Comparison of ENCODE assay signal across 8 mouse cellular contexts in genomic region chr9:96536895-96537614, GRCm38 (mm10). TPM values are rescaled to one million over a fixed set of nuclear protein-coding genes. Genes with fewer than 3 reads are reported as not detected.
DNase-seq lines count a peak whose midpoint lies in the region; ATAC-seq and TF ChIP-seq lines count a peak whose summit lies in the region.

No protein-coding gene starts in this region.

- no peaks in the 10 kb centered on the region for H3K79me3 ChIP-seq in C2C12 (ENCODE audit: low read depth)

- H3K9ac ChIP-seq in ES-Bruce4 (ENCODE audit: low read depth, poor library complexity, severe bottlenecking), result peak overlapping the region; percentile 63
- H3K9ac ChIP-seq in intestine, embryonic 14.5 days (ENCODE audit: low read length), result peak overlapping the region; percentile 69
- peak overlapping the region; percentile 55; the same call in 1 of the 2 replicates for H3K9ac ChIP-seq in liver, embryonic 15.5 days

- intact Hi-C loops in gastrocnemius, postnatal 36 days (cut with DNase I), result no loop called here

- H3K79me2 ChIP-seq in C2C12 (ENCODE audit: control insufficient read depth, insufficient read depth), result no peaks in the 10 kb centered on the region

- ATAC-seq in intestine, embryonic 14.5 days (replicated peaks; ENCODE audit: low FRiP score, low TSS enrichment, low read depth), result peak; percentile 76
- ATAC-seq in liver, embryonic 15.5 days (ENCODE audit: insufficient read depth), result peak; percentile 80

- peak overlapping the region; percentile 38 for H3ac ChIP-seq in C2C12 (ENCODE audit: control insufficient read depth, insufficient read length, low read depth)

- TF ChIP-seq EP300 in ES-Bruce4 (IDR thresholded peaks at IDR 0.05; ENCODE audit: insufficient read depth, low read depth, low read length), result no peak

- H3K4me1 ChIP-seq in ES-Bruce4 (ENCODE audit: control insufficient read depth, insufficient read depth, low read length), result no peaks in the 10 kb centered on the region
- 0 out of 2 replicates have a peak, but pooled peaks cover 9% of the 10 kb centered on the region for H3K4me1 ChIP-seq in intestine, embryonic 14.5 days (replicated peaks; ENCODE audit: control insufficient read depth, insufficient read depth, low read length)
- peaks cover 20% of the 10 kb centered on the region for H3K4me1 ChIP-seq in liver, embryonic 15.5 days (replicated peaks)

- H3K27me3 ChIP-seq in C2C12 (ENCODE audit: control insufficient read depth, insufficient read depth, insufficient read length), result no peaks in the 10 kb centered on the region
- no peaks in the 10 kb centered on the region for H3K27me3 ChIP-seq in ES-Bruce4 (ENCODE audit: control insufficient read depth, insufficient read depth, low read length, poor library complexity, severe bottlenecking)
- no peaks in the 10 kb centered on the region for H3K27me3 ChIP-seq in intestine, embryonic 14.5 days (replicated peaks; ENCODE audit: control insufficient read depth, insufficient read depth, low read length)
- no peaks in the 10 kb centered on the region for H3K27me3 ChIP-seq in liver, embryonic 15.5 days

- H3K4me3 ChIP-seq in C2C12 (ENCODE audit: insufficient read depth, poor library complexity, severe bottlenecking) (no peak overlapping the region), ES-Bruce4 (ENCODE audit: low read depth, low read length) (peak overlapping the region; percentile 57)
- H3K4me3 ChIP-seq in intestine, embryonic 14.5 days (ENCODE audit: low read depth, low read length), result peak overlapping the region; percentile 43
- H3K4me3 ChIP-seq in liver, embryonic 15.5 days (replicated peaks), result peak overlapping the region; percentile 59

- TF ChIP-seq POLR2A in ES-Bruce4 (IDR thresholded peaks at IDR 0.05; ENCODE audit: insufficient read depth, low read length), result peak; percentile 66

- H3K4me2 ChIP-seq in intestine, embryonic 14.5 days (ENCODE audit: low read length), result peak overlapping the region; percentile 72
- H3K4me2 ChIP-seq in liver, embryonic 15.5 days, result peak overlapping the region; percentile 72

- TF ChIP-seq CTCF in C2C12 (IDR thresholded peaks at IDR 0.05; ENCODE audit: control insufficient read depth, insufficient read depth, insufficient read length) (no peak), ES-Bruce4 (IDR thresholded peaks at IDR 0.05; ENCODE audit: low read depth, low read length) (no peak)

- H3K36me3 ChIP-seq in C2C12 (ENCODE audit: control insufficient read depth, insufficient read depth) (peaks cover 10% of the 10 kb centered on the region), ES-Bruce4 (ENCODE audit: control insufficient read depth, insufficient read depth, low read length, poor library complexity, severe bottlenecking) (no peaks in the 10 kb centered on the region)
- H3K36me3 ChIP-seq in intestine, embryonic 14.5 days (ENCODE audit: control insufficient read depth, insufficient read depth, low read length), result peaks cover 12% of the 10 kb centered on the region
- 0 out of 2 replicates have a peak, but pooled peaks cover 8% of the 10 kb centered on the region for H3K36me3 ChIP-seq in liver, embryonic 15.5 days (replicated peaks)

- H3K27ac ChIP-seq in ES-Bruce4 (ENCODE audit: insufficient read depth, low read length), result peak overlapping the region; percentile 60
- peak overlapping the region; percentile 77; the same call in 1 of the 2 replicates for H3K27ac ChIP-seq in intestine, embryonic 14.5 days (ENCODE audit: low read depth)
- 0 out of 2 replicates have a peak overlapping the region, but pooled peaks have one; percentile 41 for H3K27ac ChIP-seq in liver, embryonic 15.5 days (replicated peaks)

- WGBS in intestine, embryonic 14.5 days, result 26% methylated on average over 37 of the region's 37 CpGs
- 31% methylated on average over 37 of the region's 37 CpGs for WGBS in liver, embryonic 15.5 days (ENCODE audit: insufficient replicate concordance)

- H3K9me3 ChIP-seq in ES-Bruce4 (replicated peaks; ENCODE audit: control insufficient read depth, insufficient read depth, low read length, poor library complexity, severe bottlenecking), result no peaks in the 10 kb centered on the region
- H3K9me3 ChIP-seq in intestine, embryonic 14.5 days (ENCODE audit: control insufficient read depth, low read length), result no peaks in the 10 kb centered on the region
- H3K9me3 ChIP-seq in liver, embryonic 15.5 days (replicated peaks), result no peaks in the 10 kb centered on the region

- peak; percentile 49 to 64 for DNase-seq in cerebellum, postnatal 25 days
- DNase-seq in gastrocnemius, postnatal 36 days, result peak; percentile 29 to 37
- peak; percentile 84 for DNase-seq in intestine, embryonic 14.5 days (ENCODE audit: low spot score)
- DNase-seq in neural tube, embryonic 10.5 days (ENCODE audit: extremely low spot score, low spot score), result peak; percentile 69
- DNase-seq in adipocyte (ENCODE audit: low spot score), result no peak

TF ChIP-seq in C2C12, 6 proteins besides CTCF, POLR2A, EP300 and RAD21:
- TF ChIP-seq CEBPB (IDR thresholded peaks at IDR 0.05; ENCODE audit: low read depth) (no peak), FOSL1 (IDR thresholded peaks at IDR 0.05; ENCODE audit: insufficient read depth, low read length, poor library complexity, severe bottlenecking) (no peak), MAX (IDR thresholded peaks at IDR 0.05) (no peak), USF1 (IDR thresholded peaks at IDR 0.05; ENCODE audit: low read depth) (no peak), MYOG (IDR thresholded peaks at IDR 0.05; ENCODE audit: control insufficient read depth, extremely low read depth, insufficient read length) (no peak), MYOD1 (IDR thresholded peaks at IDR 0.05; ENCODE audit: control insufficient read depth, insufficient read length, low read depth) (no peak)

RNA-seq across cellular contexts. Expression of gene Gm28729, which starts 12.0 kb away (rescaled TPM):
- not detected for polyA plus RNA-seq in C2C12 (2012; fragmentation: generic; extraction: Trizol)
- not detected in 2 replicates for polyA plus RNA-seq in ES-Bruce4 (2011; ENCODE audit: insufficient read depth, insufficient read length, low read depth, missing spikeins)
- under 1 TPM in 1 of 2 experiments, not detected in 1; 0.26 TPM for total RNA-seq in gastrocnemius, postnatal 36 days (2021)
- not detected in 2 replicates for polyA plus RNA-seq in intestine, embryonic 14.5 days (2014; fragmentation: Nextera tagmentation; extraction: Ambion mirVana)
- polyA plus RNA-seq in liver, embryonic 15.5 days (2015; fragmentation: Nextera tagmentation; extraction: Ambion mirVana), result 0.06 and 0.09 TPM in 2 replicates

RNA-seq across cellular contexts. Expression of gene Rnf7, which starts 58.6 kb away (rescaled TPM):
- polyA plus RNA-seq in C2C12 (2012; fragmentation: generic; extraction: Trizol), result 121 TPM
- polyA plus RNA-seq in ES-Bruce4 (2011; ENCODE audit: insufficient read depth, insufficient read length, low read depth, missing spikeins), result 108 and 115 TPM in 2 replicates
- total RNA-seq in gastrocnemius, postnatal 36 days (2021), result 10 to 100 TPM; 63.7 to 73.1 TPM
- polyA plus RNA-seq in intestine, embryonic 14.5 days (2014; fragmentation: Nextera tagmentation; extraction: Ambion mirVana), result 232 and 240 TPM in 2 replicates
- 56.0 and 59.1 TPM in 2 replicates for polyA plus RNA-seq in liver, embryonic 15.5 days (2015; fragmentation: Nextera tagmentation; extraction: Ambion mirVana)
